Mouse (Mus musculus) neural tube, embryonic 15.5 days (tissue): ENCODE data around the gene Tspan3. TPM values are rescaled to one million over a fixed set of nuclear protein-coding genes. Genes with fewer than 3 reads are reported as not detected.
A peak's percentile ranks its signal among the peaks of the same experiment; 100 is the strongest.

Experiments used
- ATAC-seq: fragments of 200-750 bp; cut with Nextera tagmentation; 2 replicates; pipeline ENCODE4 v1.8.0; 2017; ENCODE audit warnings: mild to moderate bottlenecking, moderate TSS enrichment, moderate library complexity; ENCODE audit not compliant: low FRiP score
- H3K27ac ChIP-seq: fragments of 300-500 bp; sonication (generic); replicated peaks from 2 replicates; pipeline ENCODE4 v1.5.1; 2015; ENCODE audit warnings: mild to moderate bottlenecking, inconsistent platforms
- H3K27me3 ChIP-seq: fragments of 300-500 bp; sonication (generic); replicated peaks from 2 replicates; pipeline ENCODE4 v1.6.1; 2015; ENCODE audit warnings: inconsistent platforms
- H3K36me3 ChIP-seq: fragments of 300-500 bp; sonication (generic); 2 replicates; pipeline ENCODE4 v1.6.1; 2015; ENCODE audit warnings: inconsistent platforms
- H3K4me1 ChIP-seq: fragments of 300-500 bp; sonication (generic); 2 replicates; pipeline ENCODE4 v1.6.1; 2015; ENCODE audit warnings: inconsistent platforms
- H3K4me2 ChIP-seq: fragments of 300-500 bp; sonication (generic); 2 replicates; pipeline ENCODE4 v1.6.1; 2015; ENCODE audit warnings: inconsistent platforms, mild to moderate bottlenecking, moderate library complexity
- H3K4me3 ChIP-seq: fragments of 300-500 bp; sonication (generic); replicated peaks from 2 replicates; pipeline ENCODE4 v1.5.1; 2015; ENCODE audit warnings: mild to moderate bottlenecking, inconsistent platforms
- H3K9ac ChIP-seq: fragments of 300-500 bp; sonication (generic); replicated peaks from 2 replicates; pipeline ENCODE4 v1.6.1; 2015; ENCODE audit warnings: mild to moderate bottlenecking, inconsistent platforms
- H3K9me3 ChIP-seq: fragments of 300-500 bp; sonication (generic); replicated peaks from 2 replicates; pipeline ENCODE4 v1.6.1; 2016; ENCODE audit warnings: inconsistent platforms
- WGBS: fragments of 180-500 bp; shearing (Covaris S2); methylation state at CpG from one replicate; pipeline ENCODE4 v1.1.7; 2015; ENCODE audit warnings: mixed read lengths; 5-methylcytosine and 5-hydroxymethylcytosine counted together
- polyA plus RNA-seq: library from polyadenylated mRNA; unstranded; fragments of >200 nt; fragmentation: Nextera tagmentation; extraction: Ambion mirVana; gene quantifications from 2 replicates; pipeline ENCODE4 v1.2.1, GENCODE M21; 2015

Tspan3 gene
- polyA plus RNA-seq, 1 experiment from 2014 or later, result 595 TPM

GRCm38 (mm10) chr9:56128331-56128730, 36.9 kb downstream of the Tspan3 start:
- H3K36me3 ChIP-seq, result peaks cover 42% of the 10 kb centered on the region
- WGBS, result 94% methylated on average over 9 of the region's 9 CpGs
- no peak for ATAC-seq
- H3K9me3 ChIP-seq, result no peaks in the 10 kb centered on the region
- H3K4me3 ChIP-seq, result no peak overlapping the region
- H3K4me1 ChIP-seq, result no peaks in the 10 kb centered on the region
- H3K4me2 ChIP-seq, result no peak overlapping the region
- H3K27ac ChIP-seq, result no peak overlapping the region
- H3K9ac ChIP-seq, result no peak overlapping the region
- H3K27me3 ChIP-seq, result no peaks in the 10 kb centered on the region

- Histone ChIP-seq H3K27me3 (no peaks in the 10 kb centered on the region), H3K27ac (no peak overlapping the region), H3K4me3 (no peak overlapping the region), H3K36me3 (peaks cover 26% of the 10 kb centered on the region), H3K4me2 (no peak overlapping the region), H3K9ac (no peak overlapping the region), H3K9me3 (no peaks in the 10 kb centered on the region), H3K4me1 (no peaks in the 10 kb centered on the region)
- ATAC-seq, result no peak
- 89% methylated on average over 16 of the region's 16 CpGs for WGBS
These were observed 38.7 kb downstream of the Tspan3 start for GRCm38 (mm10) chr9:56126453-56127173.

GRCm38 (mm10) chr9:56124561-56124960, 40.7 kb downstream of the Tspan3 start:
- H3K27ac ChIP-seq, result no peak overlapping the region
- no peak overlapping the region for H3K4me2 ChIP-seq
- no peaks in the 10 kb centered on the region for H3K9me3 ChIP-seq
- no peak overlapping the region for H3K9ac ChIP-seq
- peaks cover 7% of the 10 kb centered on the region; the same call in 1 of the 2 replicates for H3K4me1 ChIP-seq
- H3K36me3 ChIP-seq, result peaks cover 16% of the 10 kb centered on the region; the same call in 1 of the 2 replicates
- no peaks in the 10 kb centered on the region for H3K27me3 ChIP-seq
- no peak for ATAC-seq
- H3K4me3 ChIP-seq, result no peak overlapping the region
- 32% methylated on average over 11 of the region's 11 CpGs for WGBS

- Histone ChIP-seq H3K36me3 (peaks cover 11% of the 10 kb centered on the region; the same call in 1 of the 2 replicates), H3K9ac (no peak overlapping the region), H3K9me3 (no peaks in the 10 kb centered on the region), H3K27ac (no peak overlapping the region), H3K4me1 (peaks cover 14% of the 10 kb centered on the region), H3K4me3 (no peak overlapping the region), H3K4me2 (no peak overlapping the region), H3K27me3 (no peaks in the 10 kb centered on the region)
- WGBS, result 88% methylated on average over 7 of the region's 7 CpGs
- ATAC-seq, result no peak
These were observed 41.7 kb downstream of the Tspan3 start for GRCm38 (mm10) chr9:56123613-56124012.

- Histone ChIP-seq H3K27me3 (no peaks in the 10 kb centered on the region), H3K4me1 (peaks cover 18% of the 10 kb centered on the region), H3K9ac (no peak overlapping the region), H3K36me3 (peaks cover 11% of the 10 kb centered on the region; the same call in 1 of the 2 replicates), H3K4me2 (no peak overlapping the region), H3K27ac (no peak overlapping the region), H3K9me3 (no peaks in the 10 kb centered on the region), H3K4me3 (no peak overlapping the region)
- WGBS, result 56% methylated on average over 8 of the region's 8 CpGs
- no peak for ATAC-seq
These were observed 42.3 kb downstream of the Tspan3 start for GRCm38 (mm10) chr9:56122973-56123372.

GRCm38 (mm10) chr9:56121097-56121496, 44.2 kb downstream of the Tspan3 start:
- H3K4me1 ChIP-seq, result peaks cover 18% of the 10 kb centered on the region
- no peaks in the 10 kb centered on the region for H3K9me3 ChIP-seq
- no peak overlapping the region for H3K9ac ChIP-seq
- no peak overlapping the region for H3K4me3 ChIP-seq
- no peaks in the 10 kb centered on the region for H3K27me3 ChIP-seq
- ATAC-seq, result peak; percentile 51; the same call in 1 of the 2 replicates
- WGBS, result 22% methylated on average over 7 of the region's 7 CpGs
- H3K36me3 ChIP-seq, result no peaks in the 10 kb centered on the region
- no peak overlapping the region for H3K27ac ChIP-seq
- peak overlapping the region; percentile 31; the same call in 1 of the 2 replicates for H3K4me2 ChIP-seq

GRCm38 (mm10) chr9:56119651-56120050, 45.6 kb downstream of the Tspan3 start:
- H3K27ac ChIP-seq, result no peak overlapping the region
- H3K4me3 ChIP-seq, result no peak overlapping the region
- H3K4me1 ChIP-seq, result peaks cover 18% of the 10 kb centered on the region
- H3K9ac ChIP-seq, result no peak overlapping the region
- H3K36me3 ChIP-seq, result no peaks in the 10 kb centered on the region
- H3K4me2 ChIP-seq, result no peak overlapping the region
- WGBS, result 74% methylated on average over 2 of the region's 2 CpGs
- no peak for ATAC-seq
- H3K27me3 ChIP-seq, result no peaks in the 10 kb centered on the region
- H3K9me3 ChIP-seq, result no peaks in the 10 kb centered on the region

GRCm38 (mm10) chr9:56118582-56118981, 46.7 kb downstream of the Tspan3 start:
- no peak overlapping the region for H3K27ac ChIP-seq
- peak overlapping the region; percentile 36 for H3K4me3 ChIP-seq
- H3K27me3 ChIP-seq, result no peaks in the 10 kb centered on the region
- no peaks in the 10 kb centered on the region for H3K9me3 ChIP-seq
- 3% methylated on average over 14 of the region's 14 CpGs for WGBS
- peak; percentile 62 for ATAC-seq
- no peaks in the 10 kb centered on the region for H3K36me3 ChIP-seq
- peak overlapping the region; percentile 75 for H3K4me2 ChIP-seq
- peak overlapping the region; percentile 48; the same call in 1 of the 2 replicates for H3K9ac ChIP-seq
- peaks cover 18% of the 10 kb centered on the region for H3K4me1 ChIP-seq

GRCm38 (mm10) chr9:56118091-56118490, 47.2 kb downstream of the Tspan3 start:
- Histone ChIP-seq H3K4me3 (no peak overlapping the region), H3K27me3 (no peaks in the 10 kb centered on the region), H3K27ac (no peak overlapping the region), H3K9ac (no peak overlapping the region), H3K4me2 (peak overlapping the region; percentile 75), H3K9me3 (no peaks in the 10 kb centered on the region), H3K4me1 (peaks cover 18% of the 10 kb centered on the region), H3K36me3 (no peaks in the 10 kb centered on the region)
- no peak for ATAC-seq
- 86% methylated on average over 5 of the region's 5 CpGs for WGBS

- no peak for ATAC-seq
- WGBS, result 84% methylated on average over 5 of the region's 5 CpGs
These were observed 57.1 kb downstream of the Tspan3 start for GRCm38 (mm10) chr9:56108174-56108573.

GRCm38 (mm10) chr9:56107527-56107926, 57.8 kb downstream of the Tspan3 start:
- 78% methylated on average over 6 of the region's 6 CpGs for WGBS
- ATAC-seq, result no peak

More at GRCm38 (mm10) chr9:56108174-56108573, 57.1 kb downstream of the Tspan3 start:
- Histone ChIP-seq H3K9ac (no peak overlapping the region), H3K36me3 (no peaks in the 10 kb centered on the region), H3K9me3 (no peaks in the 10 kb centered on the region), H3K4me3 (no peak overlapping the region), H3K4me1 (no peaks in the 10 kb centered on the region), H3K27me3 (no peaks in the 10 kb centered on the region), H3K4me2 (no peak overlapping the region), H3K27ac (no peak overlapping the region)

GRCm38 (mm10) chr9:56106274-56107072, 58.8 kb downstream of the Tspan3 start:
- Histone ChIP-seq H3K36me3 (no peaks in the 10 kb centered on the region), H3K4me3 (no peak overlapping the region), H3K9ac (no peak overlapping the region), H3K4me2 (no peak overlapping the region), H3K9me3 (no peaks in the 10 kb centered on the region), H3K27ac (no peak overlapping the region), H3K4me1 (no peaks in the 10 kb centered on the region), H3K27me3 (no peaks in the 10 kb centered on the region)
- WGBS, result 30% methylated on average over 6 of the region's 6 CpGs
- no peak for ATAC-seq

More at GRCm38 (mm10) chr9:56107527-56107926, 57.8 kb downstream of the Tspan3 start:
- H3K27me3 ChIP-seq, result no peaks in the 10 kb centered on the region
- H3K4me3 ChIP-seq, result no peak overlapping the region
- H3K27ac ChIP-seq, result no peak overlapping the region
- H3K9ac ChIP-seq, result no peak overlapping the region
- H3K4me2 ChIP-seq, result no peak overlapping the region
- H3K36me3 ChIP-seq, result no peaks in the 10 kb centered on the region
- H3K9me3 ChIP-seq, result no peaks in the 10 kb centered on the region
- no peaks in the 10 kb centered on the region for H3K4me1 ChIP-seq
